Mouse (Mus musculus) adrenal gland, postnatal 25 days (tissue): ENCODE data around the gene Gm21973. TPM values are rescaled to one million over a fixed set of nuclear protein-coding genes. Genes with fewer than 3 reads are reported as not detected.

Experiments
- DNase-seq: peaks from one replicate; pipeline ENCODE4 v3.0.0; 2021; ENCODE audit warnings: mixed read lengths
- long read RNA-seq: library from polyadenylated mRNA; stranded (forward); transcript quantifications from one replicate; pipeline ENCODE4 v2.0.0, GENCODE M21; 2021
- total RNA-seq: library from RNA; stranded (reverse); gene quantifications from 2 replicates; pipeline ENCODE4 v1.2.3, GENCODE M21; 2021

Gm21973 gene
- total RNA-seq = not detected in 2 replicates
- long read RNA-seq, partial matches to known transcripts = 0 of 6 reads
- long read RNA-seq, other reads (novel, unspliced or antisense) = 6 of 6 reads

GRCm38 (mm10) chr15:10325080-10325479, at the start of gene Gm21973:
Gene Gm21973, plus strand, starts transcription at chr15:10325380.
- no peak for DNase-seq

GRCm38 (mm10) chr15:10276386-10276785, 48.8 kb upstream of the Gm21973 start:
- no peak for DNase-seq

- no peak for DNase-seq
These were observed 47.7 kb upstream of the Gm21973 start for GRCm38 (mm10) chr15:10277461-10277860.

DNA sequence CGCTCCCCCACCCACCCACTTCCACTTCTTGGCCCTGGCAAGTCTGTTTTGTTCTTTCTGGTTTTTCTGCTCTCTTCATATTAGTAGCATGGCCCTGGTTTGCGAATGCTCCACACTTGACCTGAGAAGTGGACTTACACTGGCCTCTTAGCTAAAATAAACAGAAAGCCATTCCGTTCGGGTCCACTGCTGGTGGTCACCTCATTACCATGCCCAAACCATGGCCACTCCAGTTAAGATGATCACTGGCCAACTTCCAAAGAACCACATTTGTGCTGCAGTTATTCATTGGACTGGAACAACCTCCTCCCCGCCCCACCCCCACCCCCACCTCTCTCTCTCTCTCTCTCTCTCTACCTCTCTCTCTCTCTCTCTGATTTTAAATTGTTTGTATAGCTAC, 43.6 kb upstream of the Gm21973 start:
- DNase-seq = no peak

DNA sequence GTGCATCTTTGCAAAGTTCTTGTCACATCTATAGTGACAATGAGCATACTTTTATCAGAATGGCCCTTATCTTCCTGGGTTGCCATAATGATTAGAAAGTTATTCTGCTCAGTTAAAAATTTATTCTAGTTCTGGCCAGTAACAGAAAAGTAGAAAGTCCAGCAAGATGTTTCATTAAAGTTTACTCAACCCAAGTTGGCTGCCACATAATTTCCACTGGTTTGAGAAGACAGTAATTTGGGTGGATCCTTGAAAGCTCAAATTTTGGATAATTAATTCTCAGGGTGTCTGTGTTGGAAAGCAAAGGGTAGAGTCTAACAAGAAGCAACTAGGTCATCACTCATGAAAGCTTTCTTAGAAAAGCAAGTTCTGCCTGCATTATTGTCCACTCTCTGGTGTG, 41.5 kb upstream of the Gm21973 start:
- no peak for DNase-seq

DNA sequence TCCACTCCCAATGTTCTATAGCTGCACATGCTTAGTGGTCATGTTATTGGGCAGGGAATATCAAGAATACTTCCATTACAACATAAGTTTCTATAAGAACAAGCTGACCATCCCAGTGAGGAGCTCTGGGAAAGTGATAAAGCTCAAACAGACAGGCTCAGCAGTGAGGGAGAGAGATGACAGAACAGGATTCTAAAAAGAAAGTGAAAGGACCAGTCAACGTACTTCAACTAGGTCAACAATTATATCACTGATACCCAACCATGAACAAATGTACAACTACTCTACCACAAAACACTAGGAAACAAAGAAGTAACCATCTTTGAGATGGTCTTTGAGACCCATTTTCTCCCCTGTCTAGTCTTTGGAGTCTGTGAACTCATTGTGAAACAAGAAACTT, 28.6 kb upstream of the Gm21973 start:
- no peak for DNase-seq

GRCm38 (mm10) chr15:10298058-10298457, 27.1 kb upstream of the Gm21973 start:
- DNase-seq = no peak

- DNase-seq = no peak
These were observed 25.7 kb upstream of the Gm21973 start for GRCm38 (mm10) chr15:10299467-10299866.

DNA sequence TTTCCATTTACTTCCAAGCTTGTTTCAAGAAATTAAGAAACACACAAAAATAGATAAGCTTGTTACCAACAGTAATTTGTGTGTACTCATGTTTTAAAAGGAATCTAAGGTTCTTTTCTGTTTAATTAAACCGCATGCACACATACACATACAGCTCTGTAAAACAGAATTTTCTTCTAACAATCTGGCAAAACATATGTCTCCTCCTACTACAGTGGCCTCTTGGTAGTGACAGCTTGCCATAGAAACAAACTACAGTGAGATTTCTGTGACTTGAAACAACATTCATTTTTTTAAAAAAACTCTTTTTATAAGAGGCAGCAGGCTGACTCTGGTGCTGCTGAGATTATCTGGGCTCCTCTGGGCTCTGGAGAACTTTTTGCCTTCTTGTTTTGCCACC, 18.7 kb upstream of the Gm21973 start:
- DNase-seq = no peak

DNA sequence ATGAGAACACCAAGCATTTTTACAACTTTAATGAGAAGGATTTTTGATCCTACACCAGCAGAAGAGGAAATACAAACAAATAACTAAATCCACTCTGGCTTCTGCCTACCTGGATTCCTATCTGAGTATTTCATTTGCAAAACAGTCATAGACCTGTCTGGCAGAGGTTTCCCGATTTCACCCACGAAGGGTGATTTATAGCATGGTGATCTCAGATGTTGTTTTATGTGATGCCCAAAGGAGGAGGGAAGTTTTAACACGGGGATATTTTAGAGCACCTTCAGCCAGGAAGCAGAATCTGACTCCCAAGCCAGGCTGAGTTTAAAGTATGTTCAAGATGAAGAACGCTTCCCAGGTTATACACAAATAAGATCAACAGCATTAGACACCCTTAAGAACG, 13.4 kb upstream of the Gm21973 start:
- DNase-seq = no peak

DNA sequence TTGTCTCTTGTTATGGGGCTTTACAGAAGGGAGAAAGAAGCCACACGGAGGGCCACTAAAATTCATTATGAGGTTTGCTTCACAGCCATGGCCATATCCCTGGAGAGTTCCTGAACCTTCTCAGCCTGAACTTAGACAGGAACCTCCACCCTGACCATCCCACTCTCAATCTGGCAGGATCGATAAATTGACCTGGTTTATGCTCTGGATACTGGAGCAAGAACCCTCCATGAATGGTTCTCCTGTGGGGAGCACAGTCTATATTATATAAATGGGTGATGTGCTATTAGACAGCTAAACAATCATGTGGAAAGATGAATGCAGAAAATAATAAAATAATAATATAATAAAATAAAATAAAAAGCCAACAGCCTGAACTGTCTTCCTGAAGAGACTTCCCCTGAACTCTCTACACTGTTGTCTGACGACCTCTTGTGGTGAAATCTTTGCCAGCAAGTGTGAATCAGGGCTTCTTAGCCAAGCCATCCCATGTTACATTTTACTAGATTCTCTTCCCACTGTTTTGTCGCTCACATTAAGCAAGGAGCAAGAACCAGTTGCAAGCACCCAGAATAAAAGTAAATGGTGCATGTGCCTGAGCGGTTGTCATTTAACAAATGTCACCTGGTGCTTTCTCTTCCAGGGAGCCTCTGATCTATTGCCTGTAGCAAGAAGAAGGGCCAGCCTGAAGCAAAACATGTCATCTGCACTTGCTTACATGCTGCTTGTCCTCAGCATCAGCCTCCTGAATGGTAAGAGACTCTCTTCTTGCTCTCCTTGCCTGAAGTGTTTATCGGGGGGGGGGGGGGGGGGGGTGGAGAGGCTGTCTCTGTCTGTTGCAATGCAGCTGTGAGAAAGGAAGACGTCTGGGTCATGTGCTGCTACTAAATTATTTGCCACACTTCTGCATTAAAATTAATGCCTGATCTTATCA, 11.4 kb upstream of the Gm21973 start:
- peak; percentile 50 for DNase-seq

DNA sequence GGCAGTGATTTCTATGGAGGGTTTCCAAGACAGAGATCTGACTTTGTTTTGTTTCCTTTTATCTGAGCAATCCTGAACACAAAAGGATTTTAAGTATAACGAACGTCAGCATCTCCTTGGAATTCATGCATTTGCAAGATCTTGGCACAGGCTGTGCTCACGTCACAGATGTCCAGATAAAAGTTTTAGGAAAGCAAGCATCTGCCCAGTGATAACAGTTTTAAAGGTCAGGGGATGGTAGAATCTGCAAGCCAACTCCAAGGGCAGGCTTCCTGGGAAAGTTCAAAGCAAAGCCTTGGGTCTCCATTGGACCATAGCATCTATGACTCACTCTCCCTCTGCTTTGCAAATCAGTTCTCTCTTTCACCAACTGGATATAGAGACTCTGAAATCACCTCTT, 5.4 kb downstream of the Gm21973 start:
- DNase-seq = peak; percentile 62

- no peak for DNase-seq
These were observed 7.4 kb downstream of the Gm21973 start for GRCm38 (mm10) chr15:10332566-10332965.

DNA sequence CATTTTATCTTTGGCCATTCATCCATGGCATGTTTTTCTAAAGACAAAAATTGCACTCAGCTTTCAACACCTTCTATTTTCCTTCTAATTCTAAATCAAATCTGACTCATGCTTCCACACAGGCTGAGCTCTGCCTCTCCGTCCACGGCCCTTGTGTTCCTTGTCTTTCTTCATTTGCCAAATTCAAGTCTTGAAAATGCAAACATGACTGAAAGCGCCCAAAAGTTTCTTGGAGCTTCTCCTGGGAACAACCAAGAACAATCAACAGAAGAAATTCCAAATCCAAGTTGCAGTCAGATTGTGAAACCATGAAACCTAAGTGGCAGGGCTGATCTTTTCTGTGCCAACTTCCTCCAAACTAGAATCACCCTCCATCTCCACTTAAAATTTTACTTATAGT, 13.4 kb downstream of the Gm21973 start:
- DNase-seq = no peak

GRCm38 (mm10) chr15:10347044-10347443, 21.9 kb downstream of the Gm21973 start:
- no peak for DNase-seq

DNA sequence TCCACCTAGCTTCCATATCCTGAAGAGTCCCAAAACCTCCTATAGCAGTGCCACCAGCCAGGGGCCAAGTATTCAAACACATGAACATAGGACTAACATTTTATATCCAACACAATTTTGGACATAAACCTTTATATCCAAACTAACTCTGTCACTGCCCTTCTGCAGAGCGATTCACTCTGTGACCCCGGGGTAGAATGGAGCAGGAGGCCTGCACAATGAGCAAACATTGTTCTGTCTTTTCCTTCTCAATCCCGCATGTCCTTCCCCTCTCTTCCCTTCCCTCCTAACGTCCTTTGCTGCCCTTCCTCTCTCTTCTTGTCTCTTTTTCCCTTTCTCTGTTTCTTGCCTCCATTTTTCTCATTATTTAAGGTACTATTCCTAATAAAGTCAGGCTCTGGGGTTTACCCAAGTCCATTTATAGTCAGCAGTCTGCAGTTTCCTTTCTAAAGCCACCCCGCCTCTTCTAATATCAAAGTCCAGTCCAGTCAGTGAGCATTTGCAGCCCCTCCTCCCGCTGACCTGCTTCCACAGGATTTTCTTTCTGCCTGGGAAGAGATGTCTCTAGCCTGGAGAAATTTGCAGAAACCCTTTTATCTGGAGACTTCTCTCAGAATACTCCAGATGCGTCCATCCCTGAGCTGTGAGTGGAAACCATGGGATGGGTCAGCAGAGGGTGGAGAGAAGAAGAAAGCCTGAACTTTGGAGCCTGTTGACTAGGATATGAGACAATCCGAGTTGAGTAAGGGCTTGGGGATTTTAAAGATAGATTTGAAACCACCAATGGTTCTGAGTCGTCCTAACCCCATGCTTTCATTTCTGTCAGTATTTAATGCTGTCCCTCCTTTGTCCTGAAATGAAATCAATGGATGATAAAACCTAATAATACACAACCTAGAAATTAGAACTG, 33.1 kb downstream of the Gm21973 start, which contains the start of gene Agxt2:
Gene Agxt2 (plus strand): TSS at position 494 of the 910 bp plus-strand sequence.
- DNase-seq = no peak

DNA sequence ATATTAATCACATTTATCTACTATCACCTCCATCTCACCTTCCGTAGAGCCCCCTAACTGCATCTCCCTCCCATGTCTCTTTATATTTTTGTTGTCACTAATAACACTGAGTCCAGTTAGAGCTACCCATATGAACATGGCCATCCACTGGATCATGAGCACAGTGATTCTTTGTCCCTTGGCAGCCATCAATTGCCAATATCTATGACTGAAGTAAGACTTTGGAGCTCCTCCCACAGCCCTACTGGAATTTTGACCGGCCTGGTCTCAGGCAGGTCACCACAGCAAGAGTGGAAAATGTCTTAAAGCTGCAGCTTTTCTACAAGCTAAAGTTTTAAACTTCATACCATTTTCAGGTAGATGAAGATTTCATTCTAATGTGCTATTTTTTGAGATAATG, 41.2 kb downstream of the Gm21973 start:
- no peak for DNase-seq

DNA sequence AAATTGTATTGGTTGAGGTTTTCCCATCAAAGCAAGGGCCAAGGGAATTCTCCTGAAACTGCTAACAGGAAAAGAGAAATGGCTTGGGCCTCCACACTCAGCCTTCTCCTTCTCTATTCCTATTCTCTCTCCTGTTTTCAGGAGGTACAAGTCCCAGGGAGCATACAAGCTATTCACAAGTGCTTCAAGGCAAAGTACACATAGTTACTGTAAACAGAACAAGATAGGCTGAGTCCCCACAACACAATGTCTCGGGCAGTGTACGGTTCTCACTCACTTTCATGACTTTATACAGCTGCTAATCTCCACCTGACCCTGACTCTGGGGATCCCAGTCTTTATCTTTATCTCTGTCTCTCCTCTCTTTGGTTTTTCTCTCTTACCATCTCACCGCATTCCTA, 50.2 kb downstream of the Gm21973 start:
- no peak for DNase-seq

DNA sequence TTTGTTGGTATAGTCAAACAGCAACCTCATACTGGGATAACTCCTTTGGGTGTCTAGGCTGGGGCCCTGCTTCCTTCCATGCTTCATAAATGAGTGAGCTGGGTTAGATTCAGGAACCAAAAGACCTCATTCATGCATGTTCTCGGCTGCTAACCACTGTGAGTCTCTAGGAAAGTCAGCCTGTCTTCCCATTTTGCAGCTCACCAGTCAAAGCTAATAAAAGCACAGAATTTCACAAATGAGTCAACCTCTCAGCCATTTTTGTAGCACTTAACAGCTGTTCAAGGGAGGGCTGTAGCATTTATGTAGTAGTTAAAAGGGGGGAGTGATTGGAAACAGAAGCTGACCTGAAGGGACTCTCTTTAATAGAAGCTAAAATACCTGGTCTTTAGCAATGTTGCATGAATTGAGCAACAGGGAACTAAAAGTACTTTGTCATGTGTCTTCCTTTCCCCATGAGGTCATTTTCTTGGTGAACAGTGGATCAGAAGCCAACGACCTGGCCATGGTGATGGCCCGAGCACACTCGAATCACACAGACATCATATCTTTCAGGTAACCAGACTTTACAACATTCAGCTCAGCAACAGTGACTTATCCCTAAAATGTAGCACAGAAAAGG, 53.3 kb downstream of the Gm21973 start:
- no peak for DNase-seq

DNA sequence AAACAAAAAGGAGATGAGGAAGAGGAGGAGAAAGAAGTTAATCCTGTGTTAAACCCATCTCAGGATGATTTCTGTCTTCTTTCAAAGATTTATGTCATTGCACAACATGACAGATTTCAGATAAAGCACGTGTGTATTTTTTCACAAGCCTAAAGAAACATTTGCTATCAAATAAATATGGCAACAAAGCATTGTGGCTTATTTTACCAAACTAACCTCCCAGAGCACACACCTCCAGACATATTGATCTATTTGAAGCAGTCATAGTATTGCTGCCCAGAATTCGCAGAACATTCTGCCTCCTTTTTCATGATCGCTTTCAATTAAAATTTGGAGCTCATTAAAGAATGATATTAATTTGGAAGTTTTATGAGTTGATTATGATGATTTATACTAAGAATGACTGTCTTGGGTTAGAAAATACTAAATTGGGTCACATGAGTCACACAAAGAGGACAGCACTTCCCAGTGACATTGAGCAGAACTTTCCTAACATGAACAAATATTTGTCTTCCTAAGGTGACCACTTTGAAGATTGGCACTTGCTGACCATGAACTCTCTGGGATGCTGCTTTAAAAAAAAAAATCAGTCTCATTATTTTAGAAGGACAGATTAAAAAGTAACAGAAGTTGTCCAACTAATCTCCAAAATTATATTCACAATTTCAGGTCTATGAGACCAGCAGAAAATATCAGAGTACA, 54.7 kb downstream of the Gm21973 start:
- no peak for DNase-seq

GRCm38 (mm10) chr15:10387263-10387662, 62.1 kb downstream of the Gm21973 start:
- no peak for DNase-seq

DNA sequence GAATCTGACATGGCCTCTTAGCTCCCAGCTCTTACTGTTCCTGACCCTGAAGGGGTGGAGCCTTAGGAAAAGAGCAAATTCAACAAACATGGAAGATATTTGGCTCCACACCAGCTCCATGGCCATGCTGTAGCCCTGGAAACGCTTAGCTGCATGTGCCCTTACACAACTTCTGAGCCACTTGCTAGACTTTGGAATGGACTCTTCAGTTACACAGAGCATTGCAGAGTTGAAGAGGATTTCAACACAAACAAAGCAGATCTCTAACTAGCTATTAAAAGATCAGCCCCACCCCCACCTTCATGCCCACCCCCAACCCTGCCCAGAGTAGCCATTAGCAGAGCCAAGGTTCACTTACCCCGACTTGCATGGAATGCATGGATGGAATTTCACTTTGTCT, 74.6 kb downstream of the Gm21973 start:
- DNase-seq = no peak
